Mouse (Mus musculus) MEL (cell line): ENCODE measurements around the gene Tmtc1. TPM values are rescaled to one million over a fixed set of nuclear protein-coding genes. Genes with fewer than 3 reads are reported as not detected.

Source experiments
- DNase-seq: peaks from one replicate; pipeline ENCODE4 v3.0.0; 2011; ENCODE audit warnings: low read depth, low spot score
- H3K27ac ChIP-seq: 2 replicates; pipeline ENCODE4 v1.5.1; 2012; ENCODE audit warnings: low read depth, mild to moderate bottlenecking, control low read depth, low read length, moderate library complexity; ENCODE audit not compliant: control insufficient read depth
- H3K27me3 ChIP-seq, 2 experiments: fragments of 150-350 bp in 1 of 2; sonication (generic) in 1 of 2; 2 replicates each; pipeline ENCODE4 v1.6.1; 2012; ENCODE audit warnings: low read length in 2 of 2, mild to moderate bottlenecking in 2 of 2, improper control_type of control experiment in 1 of 2, moderate library complexity in 1 of 2; ENCODE audit not compliant: insufficient read depth in 2 of 2, control insufficient read depth in 1 of 2
- H3K36me3 ChIP-seq, 2 experiments: 2 replicates each; pipeline ENCODE4 v1.6.1; 2012 to 2014; ENCODE audit warnings: low read length in 2 of 2, improper control_type of control experiment in 1 of 2, inconsistent platforms in 1 of 2, mild to moderate bottlenecking in 1 of 2; ENCODE audit not compliant: insufficient read depth in 2 of 2, control insufficient read depth in 1 of 2
- H3K4me1 ChIP-seq, 2 experiments: fragments of 150-350 bp in 1 of 2; sonication (generic) in 1 of 2; 2 replicates each; pipeline ENCODE4 v1.6.1; 2012; ENCODE audit warnings: low read length in 2 of 2, improper control_type of control experiment in 1 of 2, mild to moderate bottlenecking in 1 of 2; ENCODE audit not compliant: insufficient read depth in 2 of 2, control insufficient read depth in 1 of 2
- H3K4me3 ChIP-seq, 2 experiments: fragments of 150-350 bp in 1 of 2; sonication (generic) in 1 of 2; 2 replicates each; pipeline ENCODE4 v1.5.1; 2012; ENCODE audit warnings: low read depth in 2 of 2, low read length in 2 of 2, mild to moderate bottlenecking in 2 of 2, moderate library complexity in 2 of 2, control low read depth in 1 of 2, improper control_type of control experiment in 1 of 2; ENCODE audit not compliant: control insufficient read depth in 1 of 2, insufficient read depth in 1 of 2
- H3K79me2 ChIP-seq: 2 replicates; pipeline ENCODE4 v1.6.1; 2012; ENCODE audit warnings: mild to moderate bottlenecking, low read length, moderate library complexity; ENCODE audit not compliant: control insufficient read depth, poor library complexity, insufficient read depth
- H3K9ac ChIP-seq: 2 replicates; pipeline ENCODE4 v1.6.1; 2012; ENCODE audit warnings: low read depth, mild to moderate bottlenecking, control low read depth, low read length, moderate library complexity; ENCODE audit not compliant: control insufficient read depth, poor library complexity, severe bottlenecking
- H3K9me3 ChIP-seq: fragments of 150-350 bp; sonication (generic); replicated peaks from 2 replicates; pipeline ENCODE4 v1.6.1; 2012; ENCODE audit warnings: mild to moderate bottlenecking, low read length, improper control_type of control experiment, moderate library complexity; ENCODE audit not compliant: insufficient read depth
- CHD1 ChIP-seq: IDR thresholded peaks from 2 replicates; pipeline ENCODE4 v1.6.1; 2012; ENCODE audit warnings: low read depth, mild to moderate bottlenecking, inconsistent platforms, low read length, improper control_type of control experiment
- CHD2 ChIP-seq: IDR thresholded peaks from 2 replicates; pipeline ENCODE4 v1.6.1; 2011; ENCODE audit warnings: low read length, improper control_type of control experiment
- EP300 ChIP-seq, 2 experiments: IDR thresholded peaks; 2 replicates each; pipeline ENCODE4 v1.6.1; 2011; ENCODE audit warnings: improper control_type of control experiment in 2 of 2, low read length in 2 of 2, low read depth in 1 of 2, mild to moderate bottlenecking in 1 of 2
- ETS1 ChIP-seq: IDR thresholded peaks from 2 replicates; pipeline ENCODE4 v1.6.1; 2012; ENCODE audit warnings: low read depth, mild to moderate bottlenecking, inconsistent platforms, low read length, improper control_type of control experiment, moderate library complexity
- GABPA ChIP-seq: IDR thresholded peaks from 2 replicates; pipeline ENCODE4 v1.6.1; 2012; ENCODE audit warnings: low read depth, mild to moderate bottlenecking, inconsistent platforms, low read length, improper control_type of control experiment, moderate library complexity
- GATA1 ChIP-seq: IDR thresholded peaks from 2 replicates; pipeline ENCODE4 v1.6.1; 2011; ENCODE audit warnings: low read depth, low read length, improper control_type of control experiment
- HCFC1 ChIP-seq: IDR thresholded peaks from 2 replicates; pipeline ENCODE4 v1.6.1; 2012; ENCODE audit warnings: low read depth, mild to moderate bottlenecking, inconsistent platforms, low read length, improper control_type of control experiment, moderate library complexity
- JUND ChIP-seq: IDR thresholded peaks from 2 replicates; pipeline ENCODE4 v1.6.1; 2011; ENCODE audit warnings: low read depth, mild to moderate bottlenecking, improper control_type of control experiment, low read length
- MEF2A ChIP-seq: IDR thresholded peaks from 2 replicates; pipeline ENCODE4 v1.6.1; 2014; ENCODE audit warnings: low read depth, mild to moderate bottlenecking, inconsistent platforms, low read length, improper control_type of control experiment; ENCODE audit not compliant: poor library complexity, insufficient replicate concordance, severe bottlenecking; ENCODE audit errors: extremely low read depth
- MXI1 ChIP-seq: IDR thresholded peaks from 2 replicates; pipeline ENCODE4 v1.6.1; 2011; ENCODE audit warnings: mild to moderate bottlenecking, low read depth, low read length, improper control_type of control experiment
- MYB ChIP-seq: IDR thresholded peaks from 2 replicates; pipeline ENCODE4 v1.6.1; 2011; ENCODE audit warnings: mild to moderate bottlenecking, low read depth, low read length, improper control_type of control experiment
- NELFE ChIP-seq: IDR thresholded peaks from 2 replicates; pipeline ENCODE4 v1.6.1; 2011; ENCODE audit warnings: low read depth, low read length, improper control_type of control experiment
- NRF1 ChIP-seq: IDR thresholded peaks from 2 replicates; pipeline ENCODE4 v1.6.1; 2014; ENCODE audit warnings: low read depth, mild to moderate bottlenecking, inconsistent platforms, low read length, improper control_type of control experiment, moderate library complexity; ENCODE audit not compliant: poor library complexity, insufficient read depth, severe bottlenecking
- POLR2AphosphoS2 ChIP-seq: IDR thresholded peaks from 2 replicates; pipeline ENCODE4 v1.6.1; 2011; ENCODE audit warnings: low read length, improper control_type of control experiment
- POLR2AphosphoS5 ChIP-seq: IDR thresholded peaks from 2 replicates; pipeline ENCODE4 v1.6.1; 2012; ENCODE audit warnings: low read depth, borderline replicate concordance, mild to moderate bottlenecking, inconsistent platforms, low read length, moderate library complexity, mixed read lengths
- RAD21 ChIP-seq: IDR thresholded peaks from 2 replicates; pipeline ENCODE4 v1.6.1; 2011; ENCODE audit warnings: mild to moderate bottlenecking, low read depth, low read length, improper control_type of control experiment
- RCOR1 ChIP-seq: IDR thresholded peaks from 2 replicates; pipeline ENCODE4 v1.6.1; 2012; ENCODE audit warnings: low read depth, mild to moderate bottlenecking, inconsistent platforms, low read length, improper control_type of control experiment
- SIN3A ChIP-seq: IDR thresholded peaks from 2 replicates; pipeline ENCODE4 v1.6.1; 2012; ENCODE audit warnings: low read length, improper control_type of control experiment, inconsistent platforms
- TAL1 ChIP-seq: IDR thresholded peaks from 2 replicates; pipeline ENCODE4 v1.6.1; 2012; ENCODE audit warnings: mild to moderate bottlenecking, inconsistent platforms, low read length, moderate library complexity, mixed read lengths
- TBP ChIP-seq: IDR thresholded peaks from 2 replicates; pipeline ENCODE4 v1.8.0; 2011; ENCODE audit warnings: low read depth, low read length, improper control_type of control experiment
- TCF12 ChIP-seq: IDR thresholded peaks from 2 replicates; pipeline ENCODE4 v1.6.1; 2014; ENCODE audit warnings: low read depth, mild to moderate bottlenecking, inconsistent platforms, low read length, improper control_type of control experiment, moderate library complexity
- UBTF ChIP-seq: IDR thresholded peaks from 2 replicates; pipeline ENCODE4 v1.6.1; 2012; ENCODE audit warnings: low read depth, mild to moderate bottlenecking, inconsistent platforms, low read length, improper control_type of control experiment, moderate library complexity, borderline replicate concordance; ENCODE audit not compliant: insufficient read depth
- USF2 ChIP-seq, 2 experiments: IDR thresholded peaks; 2 replicates each; pipeline ENCODE4 v1.6.1; 2011 to 2012; ENCODE audit warnings: improper control_type of control experiment in 2 of 2, low read length in 2 of 2, borderline replicate concordance in 1 of 2, inconsistent platforms in 1 of 2, low read depth in 1 of 2, mild to moderate bottlenecking in 1 of 2; ENCODE audit not compliant: insufficient read depth in 1 of 2
- ZC3H11A ChIP-seq: IDR thresholded peaks from 2 replicates; pipeline ENCODE4 v1.6.1; 2012; ENCODE audit warnings: low read depth, mild to moderate bottlenecking, inconsistent platforms, low read length, improper control_type of control experiment
- ZKSCAN1 ChIP-seq: IDR thresholded peaks from 2 replicates; pipeline ENCODE4 v1.6.1; 2012; ENCODE audit warnings: low read depth, mild to moderate bottlenecking, inconsistent platforms, low read length, improper control_type of control experiment, moderate library complexity
- ZMIZ1 ChIP-seq: IDR thresholded peaks from 2 replicates; pipeline ENCODE4 v1.6.1; 2012; ENCODE audit warnings: low read depth, mild to moderate bottlenecking, inconsistent platforms, low read length, improper control_type of control experiment, moderate library complexity
- ZNF384 ChIP-seq: IDR thresholded peaks from 2 replicates; pipeline ENCODE4 v1.6.1; 2012; ENCODE audit warnings: low read depth, mild to moderate bottlenecking, inconsistent platforms, low read length, improper control_type of control experiment
- polyA plus RNA-seq, 2 experiments: library from polyadenylated mRNA; stranded (reverse) in 1 of 2; unstranded in 1 of 2; fragments of >175 nt in 1 of 2; fragments of >200 nt in 1 of 2; gene quantifications; 2 replicates each; pipeline versions ENCODE4 v1.2.1 to v1.2.4; 2012; ENCODE audit warnings: low replicate concordance in 2 of 2, low read depth in 1 of 2; ENCODE audit not compliant: insufficient read length in 2 of 2, insufficient read depth in 1 of 2, missing spikeins in 1 of 2
- total RNA-seq: library from RNA; depleted of rRNA; stranded (reverse); fragments of 300-350 nt; gene quantifications from 2 replicates; pipeline ENCODE4 v1.2.3, GENCODE M21; 2012; rRNA removed

The Tmtc1 gene
- total RNA-seq, result not detected in 2 replicates
- polyA plus RNA-seq, result under 1 TPM in 1 of 2 experiments, not detected in 1; 0.03 TPM

GRCm38 (mm10) chr6:148443726-148444701 lies at the start of gene Tmtc1:
TSS of gene Tmtc1 (minus strand) at chr6:148444389.
- no peak within 1 kb of the TSS for H3K27ac ChIP-seq
- H3K9ac ChIP-seq, result no peak within 1 kb of the TSS
- no peaks in the 10 kb centered on the region for H3K27me3 ChIP-seq
- H3K9me3 ChIP-seq, result no peaks in the 10 kb centered on the region
- TF ChIP-seq GABPA (no peak), TBP (no peak), HCFC1 (no peak), MXI1 (no peak), ZKSCAN1 (no peak), CHD2 (no peak), MYB (no peak), MEF2A (no peak), NELFE (no peak), SIN3A (no peak), UBTF (no peak), EP300 (IDR thresholded peaks at IDR 0.05; ENCODE audit: low read depth in 1 of 2, low read length in 2 of 2) (no peak), ZC3H11A (no peak), RCOR1 (no peak), ZNF384 (no peak), USF2 (IDR thresholded peaks at IDR 0.05; ENCODE audit: borderline replicate concordance in 1 of 2, insufficient read depth in 1 of 2, low read depth in 1 of 2, low read length in 2 of 2) (no peak), TAL1 (no peak), CHD1 (no peak), JUND (no peak)
- H3K4me3 ChIP-seq, result no peak within 1 kb of the TSS
- H3K36me3 ChIP-seq, result no peaks in the 10 kb centered on the region
- H3K4me1 ChIP-seq, result no peaks in the 10 kb centered on the region
- no peak for DNase-seq
- H3K79me2 ChIP-seq, result no peaks in the 10 kb centered on the region

GRCm38 (mm10) chr6:148491849-148492248 lies 47.7 kb upstream of the Tmtc1 start:
- DNase-seq, result no peak
- H3K27me3 ChIP-seq, result no peaks in the 10 kb centered on the region
- no peak overlapping the region for H3K9ac ChIP-seq
- TF ChIP-seq CHD1, result no peak
- no peak for TF ChIP-seq TBP
- TF ChIP-seq ZNF384, result no peak
- no peak for TF ChIP-seq GABPA
- TF ChIP-seq POLR2AphosphoS2, result no peak
- no peak for TF ChIP-seq NELFE
- TF ChIP-seq MYB, result no peak
- TF ChIP-seq ZMIZ1, result no peak
- TF ChIP-seq ZC3H11A, result no peak
- no peak for TF ChIP-seq TCF12
- no peak for TF ChIP-seq MXI1
- no peak for TF ChIP-seq POLR2AphosphoS5
- no peak for TF ChIP-seq SIN3A
- no peak for TF ChIP-seq RAD21
- TF ChIP-seq ETS1, result no peak
- no peak for TF ChIP-seq USF2 (IDR thresholded peaks at IDR 0.05; ENCODE audit: borderline replicate concordance in 1 of 2, insufficient read depth in 1 of 2, low read depth in 1 of 2, low read length in 2 of 2)
- no peak for TF ChIP-seq NRF1
- no peak for TF ChIP-seq GATA1
- no peaks in the 10 kb centered on the region for H3K9me3 ChIP-seq
- no peaks in the 10 kb centered on the region for H3K36me3 ChIP-seq
- H3K27ac ChIP-seq, result no peak overlapping the region
- H3K4me3 ChIP-seq, result no peak overlapping the region
- no peaks in the 10 kb centered on the region for H3K4me1 ChIP-seq
- no peaks in the 10 kb centered on the region for H3K79me2 ChIP-seq
